Mouse (Mus musculus) right cerebral cortex, adult 2 months (tissue): ENCODE data around the gene Gm44805.

ENCODE experiments used
- DNase-seq, 2 experiments: peaks; one replicate each; pipeline ENCODE4 v3.0.0; 2021 to 2022; ENCODE audit warnings: low spot score in 2 of 2

The Gm44805 gene

GRCm38 (mm10) chr7:19678901-19679300, 2.3 kb downstream of the Gm44805 start:
- no peak for DNase-seq

GRCm38 (mm10) chr7:19677872-19678271, 3.4 kb downstream of the Gm44805 start, which contains the start of gene Apoc2:
Gene Apoc2, minus strand, starts transcription at chr7:19677941.
- DNase-seq, result no peak

DNA sequence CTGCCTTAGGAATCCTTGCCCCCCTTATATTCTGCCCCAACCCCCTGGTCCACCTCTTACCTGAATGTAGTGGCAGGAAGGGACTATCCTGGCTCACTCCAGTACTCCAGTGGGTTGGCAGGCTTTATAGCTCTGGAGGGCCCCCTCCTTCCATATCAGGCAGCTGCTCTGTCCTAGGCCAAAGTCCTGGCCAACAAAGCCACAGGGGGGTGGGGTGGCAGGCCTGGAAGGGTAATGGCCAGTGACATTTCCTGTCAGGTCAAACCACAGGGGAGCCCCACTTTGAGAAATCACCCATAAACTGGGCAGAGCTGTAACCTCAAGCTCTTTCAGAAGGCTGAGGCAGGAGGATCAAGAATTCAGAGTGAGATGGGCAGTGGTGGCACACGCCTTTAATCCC, 4.6 kb downstream of the Gm44805 start:
- no peak for DNase-seq

- no peak for DNase-seq
These were observed 5.4 kb downstream of the Gm44805 start for GRCm38 (mm10) chr7:19675824-19676223.

GRCm38 (mm10) chr7:19673083-19673699, 8.0 kb downstream of the Gm44805 start:
- DNase-seq, result no peak

DNA sequence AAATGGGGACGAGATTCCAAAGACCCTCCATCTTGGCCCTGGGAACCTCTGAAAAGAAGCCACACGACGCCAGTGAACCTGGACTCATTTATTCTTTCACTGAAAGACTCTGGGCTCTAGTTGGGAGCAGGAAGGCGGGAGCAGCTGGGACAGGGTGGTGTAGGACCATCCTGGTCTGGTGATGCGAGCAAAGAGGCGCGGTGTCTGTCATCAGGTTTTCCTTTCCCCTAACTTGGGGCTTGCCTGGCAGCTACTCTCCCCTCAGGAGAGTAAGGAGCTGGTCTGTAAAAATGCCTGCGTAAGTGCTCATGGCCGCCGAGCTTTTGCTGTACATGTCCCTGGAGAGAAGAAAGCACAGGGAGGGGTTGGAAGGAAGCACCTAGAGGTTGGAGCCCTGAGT, 9.7 kb downstream of the Gm44805 start:
- no peak for DNase-seq

DNA sequence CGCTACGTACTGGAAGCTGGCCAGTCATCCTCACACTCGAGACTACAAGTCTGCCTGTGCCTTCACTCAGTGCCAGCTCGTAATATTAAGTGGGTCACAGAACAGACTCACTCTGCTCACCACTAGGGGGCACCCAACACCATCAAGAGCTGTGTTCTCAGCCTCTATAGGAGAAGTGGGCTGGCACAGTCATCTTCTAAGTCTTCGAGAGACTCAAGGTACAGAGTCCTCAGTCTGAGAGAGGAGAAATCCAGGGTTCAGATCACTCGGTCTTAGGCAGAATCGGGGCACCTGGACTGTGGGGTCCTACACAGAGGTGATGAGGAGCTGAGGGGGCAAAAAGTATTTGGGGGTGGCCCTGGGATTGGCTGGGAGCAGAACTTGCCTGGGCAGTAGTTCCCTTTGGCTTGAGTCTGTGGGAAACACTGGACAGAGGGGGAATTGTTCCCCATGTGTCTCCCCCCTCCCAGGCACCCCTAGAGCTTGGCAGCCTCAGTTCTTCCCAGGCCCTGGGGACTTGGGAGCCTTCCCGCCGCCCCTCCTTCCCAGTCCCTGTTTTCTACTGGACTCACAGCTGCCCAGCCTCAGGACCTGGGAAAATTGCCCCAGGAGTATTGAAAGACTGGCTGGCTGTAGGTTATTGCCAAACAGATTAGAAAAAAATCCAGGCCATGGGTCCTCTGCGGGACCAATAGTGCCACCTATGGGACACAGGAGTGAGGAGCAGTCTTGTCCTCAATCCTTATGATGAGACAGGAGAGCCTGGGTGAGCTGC, 12.1 kb downstream of the Gm44805 start:
- DNase-seq, result peak; percentile 96 to 97

GRCm38 (mm10) chr7:19667434-19667833, 13.8 kb downstream of the Gm44805 start:
- no peak for DNase-seq

DNA sequence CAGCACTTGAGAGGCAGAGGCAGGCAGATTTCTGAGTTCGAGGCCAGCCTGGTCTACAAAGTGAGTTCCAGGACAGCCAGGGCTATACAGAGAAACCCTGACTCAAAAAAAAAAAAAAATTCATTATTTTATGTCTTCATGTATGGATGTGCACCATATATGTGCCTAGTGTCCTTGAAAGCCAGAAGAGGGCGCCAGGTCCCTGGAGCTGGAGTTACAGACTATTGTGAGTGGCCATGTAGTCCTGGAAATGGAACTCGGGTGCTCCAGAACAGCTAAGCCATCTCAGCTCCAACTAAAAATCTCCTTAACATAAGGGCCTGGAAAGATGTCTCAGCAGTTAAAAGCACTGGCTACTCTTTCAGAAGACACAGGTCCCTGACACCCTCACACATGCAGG, 14.5 kb downstream of the Gm44805 start:
- DNase-seq, result no peak

GRCm38 (mm10) chr7:19664955-19665841, 16.0 kb downstream of the Gm44805 start, which contains the start of gene Clptm1:
Gene Clptm1, minus strand, starts transcription at chr7:19665033.
- DNase-seq, result peak; percentile 97 to 99

DNA sequence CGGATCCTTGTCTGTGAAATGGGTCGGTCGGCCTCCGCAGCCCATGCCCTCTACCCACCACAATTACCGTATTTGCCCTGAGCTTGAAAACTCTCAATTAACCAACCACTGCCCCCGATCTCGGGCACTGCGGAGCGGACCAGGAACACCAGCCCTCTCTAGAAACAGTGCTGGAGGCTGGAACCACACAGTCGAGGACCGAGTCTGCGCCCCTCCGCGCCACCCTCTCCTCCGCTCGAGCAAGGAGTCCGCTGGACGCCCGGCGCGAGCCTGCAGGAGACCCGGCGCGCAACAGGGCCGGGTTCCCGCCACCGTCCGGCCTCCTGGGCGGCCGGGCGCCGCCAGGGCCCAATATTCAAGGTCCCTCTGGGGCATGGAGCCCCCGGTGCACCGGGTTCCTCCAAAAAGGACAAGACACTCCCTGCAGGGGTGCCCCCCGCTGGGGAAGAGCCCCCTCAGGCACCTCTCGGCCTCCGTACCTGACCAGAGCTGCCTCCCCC, 16.7 kb downstream of the Gm44805 start:
- peak in 1 of 2 experiments; percentile 23 for DNase-seq

DNA sequence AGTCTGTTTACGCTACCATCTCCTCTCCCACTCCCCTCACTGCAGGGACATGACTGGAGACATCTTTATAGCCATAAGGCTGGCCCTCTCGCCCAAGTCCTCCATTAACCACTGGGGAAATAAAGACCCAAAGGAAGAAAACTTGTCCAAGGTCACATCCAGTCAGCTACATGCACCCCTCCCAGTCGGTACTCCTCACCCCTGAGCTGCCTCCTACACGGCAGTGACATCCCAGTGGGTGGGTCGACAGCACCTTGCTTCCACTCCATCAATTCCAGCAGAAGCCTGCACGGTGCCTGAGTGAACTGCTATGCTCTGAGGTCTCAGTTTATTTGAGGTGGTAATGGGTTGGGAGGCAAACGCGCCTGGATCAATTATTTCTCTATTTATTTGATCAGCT, 17.3 kb downstream of the Gm44805 start:
- DNase-seq, result peak in 1 of 2 experiments; percentile 17

- DNase-seq, result no peak
These were observed 28.6 kb downstream of the Gm44805 start for GRCm38 (mm10) chr7:19652614-19653013.

DNA sequence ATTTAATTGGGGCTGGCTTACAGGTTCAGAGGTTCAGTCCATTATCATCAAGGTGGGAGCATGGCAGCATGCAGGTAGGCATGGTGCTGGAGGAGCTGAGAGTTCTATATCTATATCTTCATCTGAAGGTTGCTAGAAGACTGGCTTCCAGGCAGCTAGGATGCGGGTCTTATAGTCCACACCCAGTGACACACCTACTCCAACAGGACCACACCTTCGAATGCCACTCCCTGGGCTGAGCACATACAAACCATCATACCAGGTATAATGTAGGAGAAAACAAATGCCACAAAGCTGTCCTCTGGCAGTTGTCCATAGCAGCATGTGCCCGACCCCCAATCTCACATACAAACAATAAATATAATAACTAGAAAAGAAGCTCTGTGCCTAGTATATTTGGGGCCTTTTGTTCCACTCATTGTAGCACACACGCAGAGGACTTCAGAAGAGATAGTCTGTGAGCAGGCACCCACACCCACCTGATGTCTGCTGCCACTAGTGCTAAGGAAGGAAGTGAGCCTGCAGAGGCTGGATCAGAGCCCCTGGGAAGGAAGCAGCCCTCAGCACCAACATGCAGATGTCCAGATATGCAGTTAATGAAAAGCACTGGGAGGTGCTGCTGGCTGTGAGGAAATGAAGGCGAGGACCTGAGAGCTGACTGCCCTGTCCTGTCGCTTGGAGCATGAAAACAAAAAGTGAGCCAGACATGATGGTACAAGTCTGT, 30.0 kb downstream of the Gm44805 start:
- no peak for DNase-seq

DNA sequence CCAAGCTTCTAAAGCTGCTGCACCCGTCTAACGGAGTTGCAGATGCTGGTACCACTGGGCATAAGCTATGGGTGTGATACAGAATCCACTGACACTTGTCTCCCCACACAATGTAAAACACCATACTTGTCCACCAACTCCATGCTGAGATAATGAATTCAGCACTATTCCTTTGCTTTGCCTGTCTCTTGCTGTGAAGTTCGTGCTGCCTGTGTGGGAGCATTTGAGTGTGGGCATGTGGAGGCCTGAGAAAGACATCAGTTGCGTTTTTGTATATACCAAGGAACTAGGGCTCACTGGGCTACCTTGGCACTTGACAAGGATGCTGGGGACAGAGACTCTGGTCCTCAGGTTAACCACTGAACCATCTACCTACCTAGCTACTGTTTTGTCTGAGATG, 40.0 kb downstream of the Gm44805 start:
- DNase-seq, result peak; percentile 46 to 54

DNA sequence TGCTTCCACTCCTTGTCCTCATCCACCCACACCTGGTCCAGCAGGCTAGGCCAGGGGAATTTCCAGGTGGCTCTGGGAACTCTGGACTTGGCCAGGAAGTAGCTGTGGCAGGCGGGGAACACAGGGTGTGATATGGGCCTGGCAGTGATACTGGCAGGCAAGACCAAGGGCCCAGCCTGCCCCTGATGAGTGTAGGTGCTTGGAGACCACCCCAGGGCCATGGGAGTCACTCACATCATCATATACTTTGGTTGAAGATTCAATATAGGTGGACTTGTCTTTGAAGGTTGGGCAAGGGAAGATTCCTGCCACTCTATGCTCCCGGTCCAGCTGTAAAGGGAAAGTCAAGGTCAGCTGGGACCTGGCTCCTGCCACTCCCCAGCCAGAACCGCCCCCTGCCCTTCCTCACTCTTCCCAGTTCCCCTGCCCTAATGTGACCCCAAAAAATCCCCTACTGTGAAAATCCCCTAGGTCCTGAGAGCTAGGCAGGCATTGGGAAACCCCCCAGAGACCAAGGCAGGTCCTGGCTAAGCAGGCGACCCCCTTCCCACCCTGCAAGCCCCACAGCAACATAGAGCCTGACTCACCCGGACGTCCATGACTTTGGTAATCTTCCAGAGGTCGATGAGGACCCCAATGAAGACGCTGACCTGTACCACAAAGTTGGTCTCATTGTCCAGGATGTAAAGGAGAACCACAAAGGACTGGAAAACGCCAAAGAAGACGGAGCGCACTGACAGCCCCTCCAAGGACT, 46.0 kb downstream of the Gm44805 start:
- DNase-seq, result no peak

DNA sequence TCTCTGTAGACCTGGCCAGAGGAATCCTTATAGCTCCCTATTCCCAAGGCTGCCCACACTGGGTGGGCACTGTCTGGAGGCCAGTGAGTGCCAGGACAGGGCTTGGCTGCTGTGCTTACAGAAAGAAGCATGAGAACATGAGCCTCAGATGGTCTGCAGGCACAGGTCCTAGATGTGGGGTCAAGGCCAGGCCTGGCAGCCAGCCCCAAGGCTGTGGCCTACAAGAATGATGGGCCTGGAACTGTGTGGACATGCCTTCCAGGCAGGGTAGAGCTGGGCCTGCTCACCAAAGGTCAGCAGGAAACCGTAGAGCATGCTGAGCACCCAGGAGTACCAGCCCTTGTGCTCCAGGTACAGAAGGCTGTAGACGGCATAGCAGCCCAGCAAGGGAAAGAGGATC, 46.6 kb downstream of the Gm44805 start:
- no peak for DNase-seq

DNA sequence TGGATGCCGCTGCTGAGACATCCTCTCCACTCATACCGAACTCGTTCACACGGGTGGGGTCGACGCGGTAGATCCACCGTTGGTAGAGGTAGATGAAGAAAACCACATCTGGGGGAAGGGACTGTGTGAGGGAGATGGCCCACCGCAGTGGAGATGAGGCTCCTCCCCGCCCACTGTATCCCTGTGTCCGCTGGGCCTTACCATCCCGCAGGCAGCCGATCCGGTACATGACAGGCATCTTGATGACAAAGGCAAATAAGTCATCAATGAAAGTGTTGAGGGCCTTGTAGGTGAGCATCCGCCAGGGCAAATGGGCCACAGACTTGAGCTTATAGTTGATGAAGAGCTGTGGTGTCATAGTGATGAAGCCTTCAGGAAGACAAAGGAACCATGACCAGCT, 47.4 kb downstream of the Gm44805 start:
- no peak for DNase-seq

GRCm38 (mm10) chr7:19633197-19633596, 48.0 kb downstream of the Gm44805 start:
- DNase-seq, result no peak

DNA sequence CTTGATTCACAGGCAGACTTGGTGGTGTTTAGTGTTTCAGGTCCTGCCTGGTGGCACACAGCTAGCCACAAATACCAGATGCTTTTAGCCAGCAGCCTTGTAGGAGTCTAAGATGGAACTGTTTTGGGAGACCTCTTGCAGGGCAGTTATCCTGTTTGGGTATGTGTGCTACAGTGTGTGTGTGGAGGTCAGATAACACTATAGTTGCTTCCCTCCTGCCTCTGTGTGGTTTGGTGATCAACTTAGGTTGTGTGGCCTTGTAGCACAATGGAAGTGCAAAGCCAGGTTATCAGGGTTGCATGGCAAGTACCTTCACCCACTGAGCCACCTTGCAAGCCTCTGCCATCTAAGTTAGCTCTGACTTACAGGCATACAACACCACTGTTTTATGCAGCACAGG, 48.5 kb downstream of the Gm44805 start:
- no peak for DNase-seq

DNA sequence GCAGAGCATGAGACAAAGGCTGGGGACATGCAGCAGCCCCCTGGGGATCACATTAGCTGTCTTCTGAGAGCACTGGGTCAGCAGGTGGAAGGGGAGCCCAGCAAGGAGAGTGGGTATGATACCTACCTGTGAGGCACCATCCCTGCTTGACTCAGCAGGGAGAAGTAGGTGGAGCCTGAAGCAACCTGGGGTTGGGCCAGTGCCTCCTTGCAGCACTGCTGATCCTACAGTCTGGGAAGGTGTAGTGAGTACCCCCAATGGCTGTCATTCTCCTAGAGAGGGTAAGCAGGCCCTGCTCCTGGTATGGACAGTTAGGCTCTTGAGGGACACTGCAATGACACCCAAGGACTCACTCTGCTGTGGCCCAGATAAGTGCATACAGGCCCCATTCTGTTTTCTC, 48.9 kb downstream of the Gm44805 start:
- no peak for DNase-seq
